Mouse (Mus musculus) cerebellum, postnatal 25 days (tissue): Measurements from ENCODE around the gene Mdp1.
A peak's percentile ranks its signal among the peaks of the same experiment; 100 is the strongest.

Experiments used
- DNase-seq, 2 experiments: peaks; one replicate each; pipeline ENCODE4 v3.0.0; 2021; ENCODE audit warnings: mixed read lengths in 2 of 2

Gene Mdp1

GRCm38 (mm10) chr14:55659960-55660573 is at the start of gene Mdp1:
Mdp1 (minus strand) TSS chr14:55660508.
- DNase-seq: peak; percentile 82 to 88

DNA sequence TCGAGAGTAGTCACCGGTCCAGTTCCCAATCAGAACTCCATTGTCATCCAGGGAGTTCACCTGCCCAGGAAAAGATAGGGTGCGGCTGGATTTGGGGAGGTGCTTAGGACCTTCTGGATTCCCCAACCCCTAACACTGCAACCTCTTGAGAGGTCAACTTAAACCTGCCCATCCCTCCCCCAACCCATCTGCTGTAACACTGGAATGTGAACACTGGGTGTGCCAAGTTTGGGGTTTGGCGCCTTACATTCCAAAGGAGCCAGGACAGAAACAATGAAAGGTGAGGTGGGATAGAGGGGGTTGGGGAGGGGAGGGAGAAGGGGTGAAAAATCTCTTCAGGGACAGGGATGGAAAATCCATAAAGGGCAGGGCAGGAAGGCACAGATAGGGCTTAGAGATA is 49.2 kb upstream of the Mdp1 start:
- no peak for DNase-seq

DNA sequence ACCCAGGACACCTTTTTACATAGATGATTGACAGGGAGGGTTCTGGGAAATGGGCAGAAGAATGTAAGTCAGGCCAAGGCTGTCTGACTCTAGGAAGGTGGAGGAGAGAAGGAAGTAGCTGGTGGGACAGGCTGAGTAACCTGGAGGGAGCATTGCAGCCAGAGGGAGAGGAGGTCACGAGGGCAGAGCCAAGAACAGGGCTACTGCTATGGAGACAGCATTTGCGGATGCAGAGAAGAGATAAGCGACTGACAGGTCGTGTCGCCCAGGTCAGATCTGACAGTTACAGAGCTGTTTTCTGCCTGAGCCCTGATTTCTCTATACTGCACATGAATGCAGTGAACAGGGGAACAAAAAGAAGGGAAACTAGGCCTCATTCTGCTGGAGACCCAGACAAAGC is 47.1 kb upstream of the Mdp1 start:
- no peak for DNase-seq

DNA sequence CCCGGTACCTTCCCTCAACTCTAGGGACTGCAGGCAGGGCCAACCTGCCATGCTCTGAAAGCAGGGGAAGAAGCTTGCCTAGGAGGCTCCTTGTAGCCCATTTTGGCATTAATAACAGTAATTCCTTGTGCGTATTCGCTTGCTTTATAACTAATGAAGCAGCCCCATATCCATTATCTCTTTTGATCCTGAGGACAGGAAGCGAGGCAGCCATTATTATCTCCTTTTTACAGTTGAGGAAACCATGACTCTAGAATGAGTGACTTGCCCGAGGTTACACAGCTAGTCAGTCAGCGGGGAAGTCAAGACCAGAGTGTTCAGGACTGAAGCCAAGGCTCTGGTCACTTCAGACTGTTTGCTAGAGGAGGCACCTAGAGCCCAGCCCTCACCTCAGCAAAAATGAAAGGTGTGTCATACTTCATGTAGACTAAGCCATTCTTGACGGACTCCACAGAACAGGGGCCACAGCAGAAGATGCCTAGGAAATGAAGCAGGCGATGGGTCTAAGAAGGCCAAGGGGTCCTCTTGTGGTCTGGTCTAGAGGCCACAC is 45.8 kb upstream of the Mdp1 start:
- no peak for DNase-seq

GRCm38 (mm10) chr14:55702761-55703160 is 42.5 kb upstream of the Mdp1 start:
- no peak for DNase-seq

DNA sequence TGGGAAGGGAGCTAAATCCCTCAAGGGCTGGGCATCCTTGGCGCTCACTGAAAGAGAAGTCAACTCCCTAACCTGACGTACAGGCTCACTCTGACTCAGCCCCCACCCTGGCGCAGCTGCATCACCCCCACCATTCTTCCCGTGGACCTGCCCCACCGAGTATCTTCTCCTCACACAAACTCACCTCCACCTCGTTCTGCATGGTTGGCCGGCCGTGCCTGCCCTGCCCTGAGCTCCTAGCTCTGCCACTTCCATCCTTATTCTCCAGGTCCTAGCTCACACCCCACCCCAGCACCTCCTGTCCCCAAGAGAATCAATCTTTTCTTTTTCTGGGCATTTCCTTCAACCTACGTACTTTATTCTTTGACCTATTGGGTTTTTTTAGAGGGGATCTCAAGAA is 40.8 kb upstream of the Mdp1 start:
- DNase-seq: no peak

- no peak for DNase-seq
Observed at GRCm38 (mm10) chr14:55697226-55697625, 36.9 kb upstream of the Mdp1 start.

DNA sequence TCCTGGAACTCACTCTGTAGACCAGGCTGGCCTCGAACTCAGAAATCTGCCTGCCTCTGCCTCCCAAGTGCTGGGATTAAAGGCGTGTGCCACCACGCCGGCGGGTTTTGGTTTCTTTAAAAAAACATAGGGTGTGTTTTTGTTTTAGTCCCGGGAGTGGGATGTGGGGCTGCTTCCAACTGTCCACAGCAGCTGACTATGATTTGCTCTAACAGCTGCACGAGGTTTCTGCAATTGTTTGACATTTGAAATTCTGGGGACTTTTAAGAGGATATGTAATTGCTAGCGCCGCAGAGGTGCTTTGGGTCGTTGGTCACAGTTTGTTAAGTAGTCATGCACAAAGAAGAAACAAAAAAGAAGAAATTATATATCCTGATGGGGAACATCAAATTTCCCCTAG is 29.1 kb upstream of the Mdp1 start:
- DNase-seq: no peak

GRCm38 (mm10) chr14:55682118-55682493 is 21.8 kb upstream of the Mdp1 start:
- no peak for DNase-seq

- peak; percentile 95 to 97 for DNase-seq
Observed at GRCm38 (mm10) chr14:55681160-55682117, 21.1 kb upstream of the Mdp1 start, which contains the start of gene Tinf2. Tinf2 (minus strand) TSS chr14:55681820.

DNA sequence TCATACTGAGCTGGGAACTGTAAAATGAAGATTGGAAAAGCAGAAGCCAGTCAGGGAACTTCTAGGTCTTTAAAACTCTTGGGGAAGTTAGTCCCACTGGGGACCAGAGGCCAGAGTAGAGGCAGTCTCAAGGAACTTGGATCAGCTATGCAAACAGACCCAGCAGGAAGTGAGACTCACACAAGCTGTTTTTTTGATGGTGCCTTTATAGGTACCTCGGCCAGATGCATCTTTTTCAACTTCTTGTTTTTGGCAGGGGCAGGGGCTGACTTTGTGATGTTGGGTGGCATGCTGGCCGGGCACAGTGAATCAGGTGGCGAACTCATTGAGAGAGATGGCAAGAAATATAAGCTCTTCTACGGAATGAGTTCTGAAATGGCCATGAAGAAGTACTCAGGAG is 17.3 kb upstream of the Mdp1 start:
- no peak for DNase-seq

- DNase-seq: no peak
Observed at GRCm38 (mm10) chr14:55672741-55673060, 12.4 kb upstream of the Mdp1 start.

- peak; percentile 89 to 91 for DNase-seq
Observed at GRCm38 (mm10) chr14:55671833-55672740, 11.8 kb upstream of the Mdp1 start, which contains the start of the genes Gmpr2 and Nedd8. Gmpr2 (plus strand) TSS chr14:55671941. Nedd8 (minus strand) TSS chr14:55672124.

GRCm38 (mm10) chr14:55671486-55671832 is 11.2 kb upstream of the Mdp1 start:
- DNase-seq: no peak

DNA sequence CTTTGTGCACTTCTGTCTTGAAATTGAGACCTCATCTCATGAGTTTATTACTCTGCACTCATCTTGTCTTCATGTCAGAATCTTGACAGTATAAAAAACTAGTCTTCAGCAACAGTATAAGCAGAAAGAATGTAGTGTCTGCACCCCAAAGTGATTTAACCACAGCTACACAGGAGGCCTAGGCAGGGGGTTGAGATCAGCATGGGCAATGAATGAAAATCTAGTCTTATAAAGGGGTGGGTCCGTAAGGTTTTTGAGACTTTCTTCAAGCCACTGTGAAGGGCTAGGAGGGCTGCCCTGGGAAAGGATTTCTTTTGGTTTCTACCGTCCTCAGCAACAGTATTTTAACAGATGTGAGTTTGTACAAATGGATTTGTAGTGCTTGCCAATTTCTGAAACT is 328 bp upstream of the Mdp1 start:
- DNase-seq: no peak

- no peak for DNase-seq
Observed at GRCm38 (mm10) chr14:55658011-55658410, 2.3 kb downstream of the Mdp1 start.

GRCm38 (mm10) chr14:55656935-55657334 is 3.4 kb downstream of the Mdp1 start:
- DNase-seq: no peak

- DNase-seq: no peak
Observed at GRCm38 (mm10) chr14:55651528-55651927, 8.8 kb downstream of the Mdp1 start.

DNA sequence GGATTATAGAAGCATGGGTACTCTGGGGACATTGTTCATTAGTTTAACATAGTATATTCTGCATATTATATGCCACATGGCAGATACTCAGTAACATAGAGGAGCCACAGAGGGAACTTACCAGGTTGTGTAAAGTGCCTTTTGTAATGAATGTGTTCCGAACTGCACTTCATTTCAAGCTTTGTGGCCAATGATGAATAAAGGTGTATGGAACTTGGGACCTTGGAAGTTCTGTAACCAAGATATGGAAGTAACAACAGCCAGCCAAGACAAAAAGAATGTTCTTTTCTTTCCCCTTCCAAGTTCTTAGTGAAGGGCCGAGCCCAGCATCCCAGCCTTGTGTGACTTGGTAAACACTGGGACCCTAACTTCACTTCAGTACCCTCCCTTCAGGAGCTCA is 10.4 kb downstream of the Mdp1 start, which contains the start of gene Tssk4:
Gene Tssk4, plus strand, starts transcription at position 301 of the 400 bp plus-strand sequence.
- no peak for DNase-seq

GRCm38 (mm10) chr14:55644261-55644888 is 15.9 kb downstream of the Mdp1 start:
- no peak for DNase-seq

DNA sequence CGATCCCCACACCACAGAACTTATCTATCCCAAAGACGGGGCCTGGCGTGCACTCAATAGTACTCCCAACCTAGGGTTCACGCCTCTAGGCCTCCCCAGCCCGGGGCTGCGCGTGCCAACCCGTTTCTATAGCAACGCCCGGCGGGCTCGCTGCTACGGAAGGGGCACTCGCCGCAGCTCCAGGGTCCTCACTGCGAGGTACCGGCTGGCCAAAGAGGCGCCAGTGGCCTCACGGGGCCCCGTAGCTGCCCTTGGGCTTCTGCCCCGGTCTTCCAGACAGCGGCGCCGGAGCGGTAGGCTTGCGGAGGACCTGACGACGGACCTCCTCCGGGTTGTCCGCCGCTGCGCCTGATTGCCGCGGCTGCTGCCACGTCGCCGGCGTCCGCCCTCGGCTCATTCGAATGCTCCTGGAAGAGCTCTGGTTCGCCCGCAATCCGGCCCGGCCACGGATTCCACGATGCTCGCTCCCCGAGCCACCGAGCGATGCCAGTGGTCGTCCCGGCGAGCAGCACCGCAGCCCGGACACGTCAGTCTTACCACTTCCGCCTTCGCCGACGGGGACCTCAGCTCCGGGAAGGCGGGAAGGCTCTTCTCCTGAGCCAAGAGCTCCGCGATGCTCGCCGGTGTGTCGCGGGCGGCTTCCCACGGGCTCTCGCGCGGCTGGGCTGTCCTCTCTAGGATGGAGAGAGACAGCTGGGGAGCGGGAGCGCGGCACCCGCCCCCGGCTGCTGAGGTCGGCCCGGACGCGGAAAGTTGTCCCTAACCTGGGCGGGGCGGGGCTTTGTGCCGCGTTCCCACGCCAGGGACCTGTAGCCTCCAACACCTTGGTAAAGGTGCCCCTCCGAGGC is 17.0 kb downstream of the Mdp1 start, which contains the start of gene Tm9sf1:
Gene Tm9sf1, minus strand, starts transcription at position 747 of the 848 bp plus-strand sequence.
- DNase-seq: peak; percentile 89 to 94
